Mouse (Mus musculus): ENCODE measurements around the gene Olfr525. TPM values are rescaled to one million over a fixed set of nuclear protein-coding genes. Genes with fewer than 3 reads are reported as not detected.

The Olfr525 gene
- total and polyA plus RNA-seq, 3 experiments: not detected

DNA sequence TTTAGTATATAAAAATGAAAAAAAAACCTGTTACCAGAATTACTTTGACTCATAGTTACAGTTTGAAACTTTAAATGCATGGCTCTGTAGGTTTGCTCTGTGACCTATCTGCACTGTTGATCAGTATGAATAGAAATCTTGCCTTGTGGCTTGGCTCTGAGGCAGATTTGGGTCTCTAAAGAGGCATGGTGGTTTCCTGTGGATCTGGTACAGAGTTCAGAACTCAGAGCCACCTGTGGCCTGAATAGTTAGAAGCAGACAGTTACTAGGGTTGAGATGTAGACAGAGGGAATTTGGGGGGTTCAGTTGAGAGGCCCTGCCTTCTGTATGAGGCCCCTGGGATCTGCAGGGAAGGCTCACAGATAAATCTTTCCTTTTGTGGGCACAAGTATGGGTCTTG lies 477 bp downstream of the Olfr525 start:
- in situ Hi-C loops (cut with MboI; ENCODE audit: low pct_ligation_motif_present, low pct_unique_long_range_greater_than_20kb, low sequenced_read_pairs): no loop called here
- Histone ChIP-seq H3K4me1 (ENCODE audit: control insufficient read depth in 1 of 2, insufficient read depth in 2 of 2) (no peaks in the 10 kb centered on the region), H3K36me3 (replicated peaks in 1 of 2; ENCODE audit: control insufficient read depth in 1 of 2, insufficient read depth in 1 of 2, low read length in 1 of 2) (no peaks in the 10 kb centered on the region), H3K79me2 (replicated peaks; ENCODE audit: control insufficient read depth, extremely low read depth, insufficient read depth, poor library complexity, severe bottlenecking) (no peaks in the 10 kb centered on the region), H3K9me3 (replicated peaks; ENCODE audit: low read length) (no peaks in the 10 kb centered on the region), H3K4me2 (ENCODE audit: insufficient read depth, low read depth, poor library complexity, severe bottlenecking) (no peak overlapping the region), H3K27me3 (replicated peaks) (peaks cover 88% of the 10 kb centered on the region), H3K9ac (ENCODE audit: insufficient read depth, low read depth) (no peak overlapping the region), H3K4me3 (replicated peaks in 1 of 3; ENCODE audit: low read depth in 2 of 3, low read length in 2 of 3, poor library complexity in 1 of 3) (no peak overlapping the region), H3K27ac (ENCODE audit: insufficient read depth, low read depth) (no peak overlapping the region)
- TF ChIP-seq ZNF384 (IDR thresholded peaks at IDR 0.05; ENCODE audit: low read depth, low read length): no peak
- no peak for DNase-seq (ENCODE audit: extremely low read depth)
- dilution Hi-C loops (cut with MboI; ENCODE audit: extremely low pct_ligation_motif_present, extremely low pct_unique_long_range_greater_than_20kb, low sequenced_read_pairs): no loop called here

DNA sequence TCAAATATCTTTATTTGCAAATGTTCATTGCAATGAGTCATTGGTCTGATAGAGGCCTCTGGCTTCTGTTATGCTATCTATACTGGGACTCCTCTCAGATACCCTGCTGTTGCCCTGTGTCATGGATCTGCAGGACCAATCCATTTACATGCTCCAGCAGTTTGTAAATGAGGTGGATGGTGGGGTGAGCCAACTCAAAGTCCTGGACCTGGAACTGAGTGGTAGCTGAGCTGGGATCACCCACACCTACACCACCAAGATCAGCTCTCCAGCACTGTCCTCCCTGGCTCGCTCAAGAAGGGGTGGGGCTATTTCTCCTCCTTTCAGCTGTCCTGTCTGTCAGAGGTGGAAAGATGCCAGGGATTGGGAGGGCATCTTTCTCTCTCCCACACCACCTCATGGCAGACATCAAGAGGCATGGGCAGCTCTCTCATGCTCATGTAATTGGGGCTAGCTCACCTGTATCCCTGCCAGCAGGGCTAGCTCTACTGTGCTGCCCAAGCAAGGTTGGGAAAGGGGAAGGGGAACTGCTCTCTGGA lies 9.2 kb downstream of the Olfr525 start:
- H3K4me2 ChIP-seq (ENCODE audit: insufficient read depth, low read depth, poor library complexity, severe bottlenecking): no peak overlapping the region
- H3K79me2 ChIP-seq (replicated peaks; ENCODE audit: control insufficient read depth, extremely low read depth, insufficient read depth, poor library complexity, severe bottlenecking): no peaks in the 10 kb centered on the region
- dilution Hi-C loops (cut with MboI; ENCODE audit: extremely low pct_ligation_motif_present, extremely low pct_unique_long_range_greater_than_20kb, low sequenced_read_pairs): no loop called here
- no peaks in the 10 kb centered on the region for H3K36me3 ChIP-seq (replicated peaks in 1 of 2; ENCODE audit: control insufficient read depth in 1 of 2, insufficient read depth in 1 of 2, low read length in 1 of 2)
- no peaks in the 10 kb centered on the region for H3K4me1 ChIP-seq (ENCODE audit: control insufficient read depth in 1 of 2, insufficient read depth in 2 of 2)
- H3K27me3 ChIP-seq (replicated peaks): peaks cover 57% of the 10 kb centered on the region
- H3K4me3 ChIP-seq (replicated peaks in 1 of 3; ENCODE audit: low read depth in 2 of 3, low read length in 2 of 3, poor library complexity in 1 of 3): no peak overlapping the region
- H3K9me3 ChIP-seq (replicated peaks; ENCODE audit: low read length): no peaks in the 10 kb centered on the region
- TF ChIP-seq NRF1 (IDR thresholded peaks at IDR 0.05; ENCODE audit: low read depth, low read length) (no peak), CTCF (conservative IDR thresholded peaks at IDR 0.05 in 1 of 2, IDR thresholded peaks at IDR 0.05 in 1 of 2; ENCODE audit: low read depth in 2 of 2, low read length in 2 of 2) (no peak), HCFC1 (IDR thresholded peaks at IDR 0.05; ENCODE audit: low read depth, low read length) (no peak), ZKSCAN1 (IDR thresholded peaks at IDR 0.05; ENCODE audit: borderline replicate concordance, low read depth, low read length) (no peak), E2F4 (IDR thresholded peaks at IDR 0.05; ENCODE audit: insufficient replicate concordance, low read depth, low read length) (no peak)
- H3K9ac ChIP-seq (ENCODE audit: insufficient read depth, low read depth): no peak overlapping the region
- DNase-seq (ENCODE audit: extremely low read depth): no peak
- in situ Hi-C loops (cut with MboI; ENCODE audit: low pct_ligation_motif_present, low pct_unique_long_range_greater_than_20kb, low sequenced_read_pairs): no loop called here
- H3K27ac ChIP-seq (ENCODE audit: insufficient read depth, low read depth): no peak overlapping the region

DNA sequence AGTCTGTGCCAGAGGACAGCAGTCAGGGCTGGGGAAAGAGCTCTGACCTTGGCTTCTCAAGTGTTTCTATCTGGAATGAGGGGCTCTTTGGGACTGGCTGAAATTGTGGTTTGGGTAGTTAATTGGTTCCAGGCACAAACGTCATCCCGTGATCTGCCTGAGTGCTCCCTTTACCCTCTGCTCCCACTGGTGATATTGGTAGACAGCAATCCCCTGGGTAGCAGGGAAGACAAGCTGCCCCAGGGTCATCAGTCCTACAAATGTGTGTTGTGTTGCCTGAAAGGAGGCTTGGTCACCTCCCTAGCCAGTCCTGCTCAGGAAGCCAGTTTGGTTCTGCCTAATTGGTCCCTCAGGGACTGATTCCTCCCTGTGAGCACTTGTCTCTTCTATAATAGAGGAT lies 13.1 kb downstream of the Olfr525 start, which contains the start of gene Olfr527:
TSS of gene Olfr527 (plus strand) at position 301 of the 400 bp plus-strand sequence.
- no peak for DNase-seq (ENCODE audit: extremely low read depth)
- no peaks in the 10 kb centered on the region for H3K9me3 ChIP-seq (replicated peaks; ENCODE audit: low read length)
- no peak within 1 kb of the TSS for H3K9ac ChIP-seq (ENCODE audit: insufficient read depth, low read depth)
- H3K4me2 ChIP-seq (ENCODE audit: insufficient read depth, low read depth, poor library complexity, severe bottlenecking): no peak within 1 kb of the TSS
- no peaks in the 10 kb centered on the region for H3K4me1 ChIP-seq (ENCODE audit: control insufficient read depth in 1 of 2, insufficient read depth in 2 of 2)
- TF ChIP-seq POLR2A (IDR thresholded peaks at IDR 0.05; ENCODE audit: low read depth, low read length) (no peak), PAX5 (IDR thresholded peaks at IDR 0.05; ENCODE audit: low read length) (no peak), USF1 (IDR thresholded peaks at IDR 0.05; ENCODE audit: low read depth, low read length) (no peak), HCFC1 (IDR thresholded peaks at IDR 0.05; ENCODE audit: low read depth, low read length) (no peak), ZMIZ1 (IDR thresholded peaks at IDR 0.05; ENCODE audit: low read depth, low read length) (no peak), KAT2A (IDR thresholded peaks at IDR 0.05; ENCODE audit: insufficient replicate concordance, low read length) (no peak), CHD2 (IDR thresholded peaks at IDR 0.05; ENCODE audit: low read length) (no peak), CTCF (conservative IDR thresholded peaks at IDR 0.05 in 1 of 2, IDR thresholded peaks at IDR 0.05 in 1 of 2; ENCODE audit: low read depth in 2 of 2, low read length in 2 of 2) (no peak), MAX (IDR thresholded peaks at IDR 0.05; ENCODE audit: low read length) (no peak), MEF2A (IDR thresholded peaks at IDR 0.05; ENCODE audit: borderline replicate concordance, low read depth, low read length) (no peak), TCF12 (IDR thresholded peaks at IDR 0.05; ENCODE audit: low read depth, low read length) (no peak), ELF1 (IDR thresholded peaks at IDR 0.05; ENCODE audit: low read depth, low read length) (no peak), SIN3A (IDR thresholded peaks at IDR 0.05; ENCODE audit: low read length) (no peak), ZC3H11A (IDR thresholded peaks at IDR 0.05; ENCODE audit: low read depth, low read length) (no peak), ETS1 (conservative IDR thresholded peaks at IDR 0.05; ENCODE audit: low read depth, low read length) (no peak)
- H3K36me3 ChIP-seq (replicated peaks in 1 of 2; ENCODE audit: control insufficient read depth in 1 of 2, insufficient read depth in 1 of 2, low read length in 1 of 2): no peaks in the 10 kb centered on the region
- no peaks in the 10 kb centered on the region for H3K79me2 ChIP-seq (replicated peaks; ENCODE audit: control insufficient read depth, extremely low read depth, insufficient read depth, poor library complexity, severe bottlenecking)
- no peak within 1 kb of the TSS for H3K27ac ChIP-seq (ENCODE audit: insufficient read depth, low read depth)
- dilution Hi-C loops (cut with MboI; ENCODE audit: extremely low pct_ligation_motif_present, extremely low pct_unique_long_range_greater_than_20kb, low sequenced_read_pairs): no loop called here
- peaks cover 68% of the 10 kb centered on the region for H3K27me3 ChIP-seq (replicated peaks)
- in situ Hi-C loops (cut with MboI; ENCODE audit: low pct_ligation_motif_present, low pct_unique_long_range_greater_than_20kb, low sequenced_read_pairs): no loop called here
- no peak within 1 kb of the TSS for H3K4me3 ChIP-seq (replicated peaks in 1 of 3; ENCODE audit: low read depth in 2 of 3, low read length in 2 of 3, poor library complexity in 1 of 3)

Measured in CH12.LX (cell line).